Mouse (Mus musculus) spleen, adult 2 months (tissue): ENCODE measurements at regions not wholly inside any gene's neighbourhood (a gene's known extent, or its start where the extent isn't known, plus 50 kb on each side); places are given as distances from the start of the nearest gene placed in this dataset.
"Not testable (repeated sequence)": the region's sequence is repeated elsewhere in the genome, so short reads cannot be mapped to it uniquely, and the experiment has no call there.

Experiments
- DNase-seq, 2 experiments: peaks; one replicate each; pipeline versions ENCODE4 v3.0.0 to v3.0.0-alpha.2; 2012 to 2021; ENCODE audit warnings: low spot score in 2 of 2, low read depth in 1 of 2
- H3K27ac ChIP-seq: fragments of 200-500 bp; 2 replicates; pipeline ENCODE4 v1.5.1; 2012; ENCODE audit warnings: low read length, inconsistent platforms; ENCODE audit not compliant: insufficient read depth
- H3K27me3 ChIP-seq: fragments of 200-500 bp; 2 replicates; pipeline ENCODE4 v1.6.1; 2012; ENCODE audit warnings: mild to moderate bottlenecking, moderate library complexity, low read length, inconsistent platforms; ENCODE audit not compliant: control insufficient read depth, insufficient read depth
- H3K36me3 ChIP-seq: fragments of 200-500 bp; 2 replicates; pipeline ENCODE4 v1.6.1; 2012; ENCODE audit warnings: mild to moderate bottlenecking, low read length, inconsistent platforms; ENCODE audit not compliant: control insufficient read depth, insufficient read depth
- H3K4me1 ChIP-seq: fragments of 200-500 bp; 2 replicates; pipeline ENCODE4 v1.6.1; 2011; ENCODE audit warnings: inconsistent platforms; ENCODE audit not compliant: control insufficient read depth, insufficient read depth, insufficient read length
- H3K4me3 ChIP-seq: fragments of 200-500 bp; 2 replicates; pipeline ENCODE4 v1.5.1; 2011; ENCODE audit warnings: mild to moderate bottlenecking, inconsistent platforms; ENCODE audit not compliant: insufficient read depth, insufficient read length; ENCODE audit errors: extremely low read depth
- CTCF ChIP-seq: fragments of 200-500 bp; IDR thresholded peaks from 2 replicates; pipeline ENCODE4 v1.5.1; 2011; ENCODE audit warnings: mild to moderate bottlenecking, inconsistent platforms; ENCODE audit not compliant: insufficient read depth, insufficient read length, insufficient replicate concordance; ENCODE audit errors: extremely low read depth
- POLR2A ChIP-seq: fragments of 200-500 bp; IDR thresholded peaks from 2 replicates; pipeline ENCODE4 v1.6.1; 2011; ENCODE audit warnings: low read depth, low read length, inconsistent platforms
- WGBS: fragments of 180-500 bp; shearing (Covaris S2); methylation state at CpG from one replicate; pipeline ENCODE4 v1.1.7; 2018; 5-methylcytosine and 5-hydroxymethylcytosine counted together

- TF ChIP-seq CTCF (no peak), POLR2A (no peak)
- no peak for DNase-seq
- Histone ChIP-seq H3K4me3 (no peak overlapping the region), H3K27ac (no peak overlapping the region; the same call in 1 of the 2 replicates), H3K27me3 (no peaks in the 10 kb centered on the region), H3K36me3 (peaks cover 8% of the 10 kb centered on the region), H3K4me1 (peaks cover 8% of the 10 kb centered on the region)
- WGBS: 56% methylated on average over 1 of the region's 1 CpGs
These were observed 183.5 kb downstream of the Hira start for GRCm38 (mm10) chr16:19060343-19060742.

- TF ChIP-seq CTCF (no peak), POLR2A (no peak)
- Histone ChIP-seq H3K36me3 (peaks cover 14% of the 10 kb centered on the region), H3K4me1 (peaks cover 8% of the 10 kb centered on the region), H3K27me3 (no peaks in the 10 kb centered on the region), H3K27ac (peak overlapping the region; percentile 94), H3K4me3 (peak overlapping the region; percentile 56)
- 75% methylated on average over 3 of the region's 3 CpGs for WGBS
- DNase-seq: peak in 1 of 2 experiments; percentile 26
These were observed 185.0 kb downstream of the Hira start for GRCm38 (mm10) chr16:19061796-19062195.

GRCm38 (mm10) chr16:19062557-19063400, 185.9 kb downstream of the Hira start:
- Histone ChIP-seq H3K27ac (peak overlapping the region; percentile 91), H3K27me3 (no peaks in the 10 kb centered on the region), H3K36me3 (peaks cover 14% of the 10 kb centered on the region), H3K4me3 (peak overlapping the region; percentile 56), H3K4me1 (peaks cover 8% of the 10 kb centered on the region)
- DNase-seq: peak in 1 of 2 experiments; percentile 37
- TF ChIP-seq POLR2A: peak; percentile 63
- no peak for TF ChIP-seq CTCF
- 44% methylated on average over 3 of the region's 3 CpGs for WGBS

DNA sequence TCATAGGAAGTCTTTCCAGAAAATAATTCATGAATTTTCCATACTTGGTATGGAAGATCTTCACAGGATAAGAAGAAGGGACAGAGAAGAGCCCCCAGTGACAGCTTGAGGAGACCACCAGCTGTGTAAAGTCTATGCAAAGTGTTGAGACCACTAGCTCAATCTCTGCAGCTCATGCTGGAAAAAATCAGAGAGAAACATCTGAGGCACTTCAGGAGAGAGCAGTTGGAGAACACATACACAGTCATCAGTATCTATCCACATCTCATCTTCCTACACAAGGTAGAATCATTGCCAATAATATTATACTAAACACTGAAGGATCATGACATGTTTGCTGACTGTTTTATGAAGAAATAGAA, 186.5 kb downstream of the Hira start:
- H3K27ac ChIP-seq: peak overlapping the region; percentile 91
- H3K4me3 ChIP-seq: peak overlapping the region; percentile 36
- TF ChIP-seq CTCF (no peak), POLR2A (no peak)
- H3K36me3 ChIP-seq: peaks cover 14% of the 10 kb centered on the region
- H3K4me1 ChIP-seq: peaks cover 6% of the 10 kb centered on the region
- H3K27me3 ChIP-seq: no peaks in the 10 kb centered on the region
- DNase-seq: no peak

GRCm38 (mm10) chr16:19064397-19064796, 187.6 kb downstream of the Hira start:
- TF ChIP-seq CTCF: no peak
- TF ChIP-seq POLR2A: no peak; the same call in none of the 2 replicates
- peaks cover 14% of the 10 kb centered on the region for H3K36me3 ChIP-seq
- H3K4me3 ChIP-seq: no peak overlapping the region
- H3K27me3 ChIP-seq: no peaks in the 10 kb centered on the region
- peaks cover 6% of the 10 kb centered on the region; the same call in 1 of the 2 replicates for H3K4me1 ChIP-seq
- peak; percentile 36 to 38 for DNase-seq
- peak overlapping the region; percentile 98 for H3K27ac ChIP-seq

- H3K4me1 ChIP-seq: peaks cover 6% of the 10 kb centered on the region; the same call in 1 of the 2 replicates
These were observed 188.8 kb downstream of the Hira start for GRCm38 (mm10) chr16:19065543-19066141.

GRCm38 (mm10) chr16:19066700-19067310, 190.0 kb downstream of the Hira start:
- Histone ChIP-seq H3K36me3 (peaks cover 9% of the 10 kb centered on the region), H3K27ac (peak overlapping the region; percentile 98), H3K27me3 (no peaks in the 10 kb centered on the region), H3K4me3 (peak overlapping the region; percentile 63), H3K4me1 (0 out of 2 replicates have a peak, but pooled peaks cover under 1% of the 10 kb centered on the region)
- WGBS: 43% methylated on average over 3 of the region's 3 CpGs
- TF ChIP-seq POLR2A (peak; percentile 95), CTCF (no peak)
- peak; percentile 45 to 70 for DNase-seq

More at GRCm38 (mm10) chr16:19065543-19066141, 188.8 kb downstream of the Hira start:
- H3K27ac ChIP-seq: peak overlapping the region; percentile 98
- no peaks in the 10 kb centered on the region for H3K27me3 ChIP-seq
- WGBS: 61% methylated on average over 2 of the region's 2 CpGs
- DNase-seq: no peak
- H3K4me3 ChIP-seq: peak overlapping the region; percentile 63
- TF ChIP-seq POLR2A (no peak), CTCF (no peak)
- H3K36me3 ChIP-seq: peaks cover 14% of the 10 kb centered on the region

- H3K4me3 ChIP-seq, H3K27me3 ChIP-seq, H3K27ac ChIP-seq, H3K4me1 ChIP-seq, DNase-seq, H3K36me3 ChIP-seq: not testable (repeated sequence)
- 73% methylated on average over 8 of the region's 8 CpGs for WGBS
These were observed 206.7 kb downstream of the Hira start for GRCm38 (mm10) chr16:19083503-19083902.
